Mouse (Mus musculus) thymus, postnatal 0 days (tissue): ENCODE results near the gene Tle3. TPM values are rescaled to one million over a fixed set of nuclear protein-coding genes. Genes with fewer than 3 reads are reported as not detected.

Experiments
- DNase-seq: peaks from one replicate; pipeline ENCODE4 v3.0.0-alpha.2; 2015; ENCODE audit warnings: low spot score
- polyA plus RNA-seq: library from polyadenylated mRNA; unstranded; fragments of >200 nt; fragmentation: Nextera tagmentation; extraction: Ambion mirVana; gene quantifications from 2 replicates; pipeline ENCODE4 v1.2.1, GENCODE M21; 2015

Tle3 gene
- polyA plus RNA-seq, 1 experiment from 2014 or later, result 42.6 TPM

DNA sequence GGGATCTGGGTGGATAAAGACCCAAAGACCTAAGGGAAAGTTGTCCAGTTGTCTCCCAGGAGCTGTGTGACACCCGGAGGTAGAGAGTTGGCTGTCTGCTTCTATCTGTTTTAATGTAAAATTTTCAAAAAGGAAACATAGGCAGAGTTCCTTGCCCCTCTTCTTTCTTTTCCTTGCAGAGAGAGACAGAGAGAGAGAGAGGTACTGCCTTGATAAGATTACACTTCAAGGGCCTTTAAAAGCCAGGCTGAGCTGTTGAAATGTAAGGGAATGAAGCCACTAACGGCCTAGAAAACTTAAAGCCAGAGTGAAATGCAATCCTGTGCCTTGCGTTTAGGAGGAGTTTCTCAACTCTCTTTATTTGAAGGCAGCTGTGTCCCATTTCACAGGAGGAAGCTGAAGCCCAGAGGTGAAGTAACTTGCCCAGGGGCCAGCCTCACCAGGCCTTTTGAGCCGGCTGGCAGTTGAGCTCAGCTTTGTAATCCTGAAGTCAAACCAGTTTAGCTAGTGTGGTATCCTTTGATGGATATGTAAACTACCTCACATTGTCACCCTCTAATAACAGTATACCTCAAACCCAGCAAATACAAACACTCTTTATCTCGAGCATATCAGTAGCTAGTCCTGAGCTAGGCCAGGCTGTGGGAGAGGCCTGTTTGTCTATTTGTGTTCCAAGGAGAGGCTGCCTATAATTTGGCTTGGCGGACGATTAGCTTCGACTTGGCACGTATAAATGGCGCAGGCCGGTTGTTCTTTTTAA lies 3.8 kb downstream of the Tle3 start:
- DNase-seq, result no peak

DNA sequence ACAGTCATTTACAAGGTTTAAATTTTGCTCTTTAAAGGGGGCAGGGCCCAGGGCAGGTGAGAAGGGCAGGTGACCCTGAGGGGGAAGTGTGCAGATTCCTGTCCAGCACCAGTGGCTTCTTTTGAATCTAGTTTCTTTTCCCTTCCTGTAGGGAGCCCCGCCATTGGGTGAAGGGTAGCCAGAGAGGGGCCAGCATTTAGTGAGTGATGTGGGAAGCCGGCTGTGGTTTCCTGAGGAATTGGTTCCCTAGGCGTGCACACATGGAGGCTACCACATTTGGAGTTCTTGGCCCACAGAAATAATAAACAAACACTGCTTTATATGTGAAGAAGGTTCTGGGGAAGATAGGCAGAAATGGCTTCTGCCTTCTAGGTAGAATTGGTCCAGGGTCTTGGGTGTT lies 4.5 kb downstream of the Tle3 start:
- no peak for DNase-seq

DNA sequence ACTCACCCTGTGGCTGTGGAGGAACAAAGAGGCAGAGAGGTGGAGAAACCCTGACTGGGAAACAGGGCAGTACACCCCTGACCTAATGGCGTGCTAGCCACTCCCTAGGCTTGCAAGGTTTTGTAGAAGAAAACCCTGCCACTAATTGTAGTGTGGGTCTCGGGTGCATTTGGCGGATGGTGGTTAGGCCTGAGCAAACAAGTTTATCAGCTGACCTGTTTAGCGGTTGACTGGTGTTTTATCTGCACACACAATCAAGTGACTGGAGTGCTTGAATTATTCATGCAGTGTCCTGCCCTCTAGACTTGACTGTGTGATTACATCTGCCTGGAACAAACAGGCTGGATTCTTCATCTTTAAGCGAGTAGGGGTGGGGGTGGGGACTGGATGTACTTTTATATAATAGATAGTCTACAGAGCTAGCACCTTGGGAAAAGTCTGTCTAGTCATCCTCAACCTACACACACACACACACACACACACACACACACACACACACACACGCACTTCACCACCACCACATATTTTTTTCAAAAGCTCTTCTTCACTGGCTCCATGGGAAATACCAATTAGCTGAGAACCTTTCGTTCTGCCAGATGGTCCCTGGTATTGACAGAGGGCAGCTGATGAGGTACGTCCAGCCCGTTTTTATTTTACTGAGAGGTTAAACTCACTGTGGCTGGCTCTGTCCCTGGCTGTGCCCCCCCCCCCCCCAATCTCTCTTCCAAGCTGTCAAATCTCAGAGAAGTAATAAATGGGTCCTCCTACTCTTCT lies 5.7 kb downstream of the Tle3 start:
- no peak for DNase-seq

GRCm38 (mm10) chr9:61378516-61378915 lies 6.3 kb downstream of the Tle3 start:
- no peak for DNase-seq

DNA sequence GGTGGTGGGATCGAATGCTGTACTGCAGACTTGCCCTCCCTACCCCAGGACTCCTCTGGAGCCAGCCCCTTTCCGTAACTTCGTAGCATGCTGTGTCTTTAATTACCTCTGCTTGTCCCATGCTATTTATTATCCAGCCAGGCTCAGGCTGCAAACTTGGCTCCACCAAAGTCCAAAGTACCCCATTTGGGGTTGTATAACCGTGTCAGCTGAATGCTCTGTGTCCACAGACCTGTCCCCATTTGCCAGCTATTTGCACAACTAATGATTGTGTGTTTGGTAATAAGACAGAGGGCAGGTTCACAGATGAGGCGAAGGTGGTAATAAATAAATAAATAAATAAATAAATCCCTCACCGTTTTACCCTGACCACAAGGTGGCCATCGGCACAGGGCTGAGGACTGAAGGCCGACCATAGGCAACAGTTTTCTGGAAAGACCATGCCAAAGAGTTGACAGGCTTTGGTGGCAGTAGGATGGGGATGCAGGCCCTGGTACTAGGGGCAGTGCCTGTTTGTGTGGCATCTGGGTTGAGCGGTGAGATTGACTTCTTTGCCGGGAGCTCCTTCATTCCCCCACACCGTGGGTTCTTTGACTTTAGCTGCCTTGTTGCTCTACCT lies 7.0 kb downstream of the Tle3 start:
- no peak for DNase-seq

- peak; percentile 72 for DNase-seq
These were observed 8.3 kb downstream of the Tle3 start for GRCm38 (mm10) chr9:61380258-61381062.

GRCm38 (mm10) chr9:61381063-61381408 lies 8.9 kb downstream of the Tle3 start:
- DNase-seq, result no peak

- no peak for DNase-seq
These were observed 9.3 kb downstream of the Tle3 start for GRCm38 (mm10) chr9:61381445-61381844.

DNA sequence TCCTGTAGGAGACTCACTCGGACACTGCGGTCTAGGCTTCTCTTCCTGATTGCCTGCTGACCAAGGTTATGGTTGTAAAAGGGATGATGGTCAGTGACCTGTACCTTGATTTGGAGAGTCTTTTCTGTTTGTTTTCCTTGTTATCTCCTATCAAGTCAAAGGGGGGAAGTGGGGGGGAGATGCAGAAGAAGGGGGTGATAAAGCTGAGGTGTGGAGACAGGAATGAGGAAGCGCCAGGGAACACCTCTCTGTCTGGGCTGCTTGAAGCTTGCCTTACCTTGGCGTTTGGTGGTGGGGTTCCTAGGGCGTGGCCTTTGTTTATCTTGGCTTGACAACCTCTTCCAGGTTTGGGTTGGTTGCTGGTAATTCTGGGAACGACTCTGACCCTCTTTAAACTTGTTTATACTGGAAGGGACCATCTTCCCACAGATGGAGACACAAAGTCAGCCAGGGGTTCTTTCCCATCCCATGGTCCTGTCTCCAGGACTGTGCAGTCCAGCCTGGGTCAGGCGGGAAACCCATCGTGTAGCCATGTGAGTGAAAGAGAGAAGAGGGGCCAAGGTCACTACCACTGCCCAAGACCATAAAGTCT lies 10.5 kb downstream of the Tle3 start:
- DNase-seq, result no peak

DNA sequence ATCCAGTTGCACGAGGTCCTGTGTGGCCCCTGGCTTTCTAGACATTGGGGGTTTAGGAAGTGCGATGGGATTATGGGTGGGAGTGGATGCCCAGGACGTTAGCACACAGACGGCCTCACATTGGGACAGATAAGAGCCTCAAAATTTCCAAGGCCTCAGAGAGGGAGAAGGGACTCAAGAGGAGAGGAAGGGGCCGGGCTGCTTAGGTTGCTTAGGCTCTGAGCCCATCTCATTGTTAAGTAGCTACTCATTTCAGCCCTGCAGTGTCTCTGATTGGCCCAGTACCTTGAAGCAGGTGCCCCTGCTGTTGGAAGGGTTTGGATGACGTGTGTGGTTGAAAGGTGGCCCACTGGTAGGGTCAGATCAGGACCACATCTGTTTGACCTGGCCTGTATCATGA lies 11.9 kb downstream of the Tle3 start:
- DNase-seq, result no peak

- no peak for DNase-seq
These were observed 12.7 kb downstream of the Tle3 start for GRCm38 (mm10) chr9:61384646-61385443.

- DNase-seq, result no peak
These were observed 13.6 kb downstream of the Tle3 start for GRCm38 (mm10) chr9:61385753-61386152.

DNA sequence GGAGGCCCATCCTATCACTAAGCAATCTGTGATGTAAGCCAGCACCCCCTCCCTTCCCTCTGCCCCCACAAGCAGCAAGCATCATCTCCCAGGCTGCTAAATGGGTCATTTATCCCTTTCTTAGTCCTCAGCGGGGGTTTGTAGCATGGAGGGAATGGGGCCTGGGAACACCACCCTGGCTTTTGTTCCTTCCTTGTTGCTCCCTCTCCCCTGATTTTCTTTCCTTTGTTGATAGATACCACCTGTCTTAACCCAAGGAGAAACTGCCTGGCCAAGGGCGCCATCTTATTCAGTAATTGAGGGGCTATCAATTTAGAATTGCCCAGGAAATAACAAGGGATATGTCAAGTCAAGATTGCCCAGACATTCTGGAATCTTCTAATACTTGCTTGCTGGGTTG lies 14.1 kb downstream of the Tle3 start:
- no peak for DNase-seq

DNA sequence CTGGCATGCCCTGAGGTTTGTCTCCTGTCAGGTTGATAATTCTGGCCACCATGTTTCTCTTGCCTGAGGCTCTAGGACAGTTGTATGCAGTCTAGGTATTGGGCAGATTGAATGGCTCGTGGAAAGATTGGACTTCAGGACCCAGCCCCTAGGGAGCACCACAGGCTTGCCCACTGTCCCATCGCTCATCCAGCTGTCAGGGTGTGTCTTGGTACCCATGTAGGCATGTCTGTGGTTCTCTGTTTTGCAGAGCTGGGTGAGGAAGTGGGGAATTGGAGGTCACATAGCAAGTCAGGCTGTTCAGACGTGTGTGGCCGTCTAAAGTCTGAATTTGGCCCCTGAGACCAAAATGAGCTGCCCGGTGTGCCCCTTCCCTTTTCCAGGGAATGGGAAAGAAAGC lies 15.6 kb downstream of the Tle3 start:
- DNase-seq, result no peak

DNA sequence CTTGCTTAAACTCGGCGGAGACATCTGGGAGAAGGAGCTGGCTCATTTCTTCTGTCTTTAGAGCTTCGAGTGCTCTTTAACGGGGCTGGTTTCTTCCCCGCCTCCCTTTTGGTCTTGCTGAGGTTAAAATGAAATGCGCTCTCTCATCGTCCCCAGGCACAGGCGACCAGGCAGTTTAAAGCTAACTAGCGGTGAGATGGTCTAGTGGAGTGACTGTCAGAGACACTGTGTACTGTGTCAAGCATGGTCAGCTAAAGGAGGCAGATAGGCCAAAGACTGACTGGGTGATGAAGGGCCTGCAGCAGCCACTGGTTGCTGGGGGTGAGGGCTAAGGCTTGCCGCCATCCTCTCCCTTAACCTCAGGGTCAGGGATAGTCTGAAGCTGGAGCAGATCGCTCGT lies 16.0 kb downstream of the Tle3 start:
- no peak for DNase-seq

DNA sequence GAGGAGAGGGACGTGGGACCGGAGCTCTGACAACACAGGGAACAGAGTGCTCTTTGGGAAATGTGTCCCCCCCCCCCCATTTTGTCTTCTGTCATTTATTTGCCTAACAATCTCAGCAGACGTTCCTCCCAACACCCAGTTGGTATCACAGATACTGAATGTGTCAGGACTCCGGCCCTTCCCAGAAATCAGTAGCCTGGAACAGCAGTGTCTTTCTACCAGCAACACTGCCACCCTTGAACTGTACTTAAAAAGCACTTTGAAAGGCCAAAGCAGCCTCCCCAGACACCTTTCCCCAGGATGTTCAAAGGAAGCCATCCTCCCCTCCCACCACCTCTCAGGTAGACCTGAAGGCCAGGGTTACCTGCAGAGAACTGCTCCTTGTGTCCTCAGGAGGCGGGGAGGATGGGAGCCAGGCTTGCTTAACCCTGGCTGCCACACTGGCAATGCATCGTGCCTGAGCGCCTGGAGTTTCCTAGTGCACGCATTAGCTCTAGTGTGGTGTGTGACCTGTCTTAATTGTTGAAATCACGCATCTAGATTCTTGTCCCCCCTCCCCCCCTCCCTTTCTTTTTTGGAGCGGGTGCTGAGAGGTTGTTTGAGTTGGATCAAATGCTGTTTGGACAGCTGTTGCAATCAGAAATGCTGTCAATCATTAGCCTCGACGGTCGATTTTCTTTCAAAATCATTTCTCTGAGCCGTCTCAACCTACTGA lies 16.7 kb downstream of the Tle3 start:
- no peak for DNase-seq

GRCm38 (mm10) chr9:61389404-61389701 lies 17.2 kb downstream of the Tle3 start:
- DNase-seq, result no peak

DNA sequence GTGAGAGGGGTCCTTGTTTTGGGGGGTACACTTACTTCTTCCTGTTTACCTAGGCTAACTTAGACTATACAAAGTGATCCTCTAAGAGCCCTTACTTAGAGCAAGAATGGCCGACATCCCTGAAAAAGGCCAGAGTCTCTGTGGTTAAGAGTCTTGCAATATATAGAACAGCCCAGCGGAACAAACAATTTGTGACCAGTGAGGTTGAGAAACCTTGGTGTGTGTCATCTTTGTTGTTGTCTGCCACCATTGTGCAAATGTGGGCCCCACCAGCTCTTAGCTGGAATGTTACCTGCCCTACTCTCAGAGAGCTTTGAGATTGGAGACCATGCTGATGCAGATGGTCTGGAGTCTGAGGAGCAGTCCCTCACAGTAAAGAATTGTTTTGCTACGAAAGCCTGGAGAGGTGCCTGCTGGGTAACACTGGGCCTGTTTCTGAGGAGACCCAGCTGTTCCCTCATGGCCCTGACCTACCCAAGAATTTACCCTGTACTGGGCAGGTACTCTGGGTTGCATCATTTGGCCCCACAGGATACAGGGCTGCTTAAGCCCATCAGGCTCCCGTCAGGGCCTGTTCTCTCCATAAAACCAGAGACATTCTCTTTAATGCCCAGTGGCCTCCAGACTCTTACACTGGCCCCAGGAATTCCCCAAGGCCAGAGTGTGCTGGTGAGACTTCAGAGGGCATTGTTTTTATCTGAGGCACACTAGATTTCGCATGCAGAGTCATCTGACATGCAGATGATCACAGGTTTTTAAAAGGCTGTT lies 19.6 kb downstream of the Tle3 start:
- no peak for DNase-seq

DNA sequence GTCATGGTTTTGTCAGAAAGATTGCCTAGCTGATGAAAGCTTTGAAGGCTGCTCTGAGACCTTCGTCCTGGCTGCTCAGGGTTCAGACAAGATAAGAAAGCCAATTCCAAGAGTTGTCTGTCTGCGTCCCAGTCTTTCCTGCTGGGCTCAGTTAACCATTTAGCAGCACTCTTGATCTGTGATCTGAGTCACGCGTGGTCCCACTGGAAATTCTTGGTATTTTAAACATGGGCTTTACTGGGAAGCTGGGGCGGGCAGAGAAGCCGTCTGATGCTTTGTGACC lies 20.1 kb downstream of the Tle3 start:
- no peak for DNase-seq

GRCm38 (mm10) chr9:61393161-61393560 lies 21.0 kb downstream of the Tle3 start:
- no peak for DNase-seq
